Mouse (Mus musculus) kidney, adult 2 months (tissue): ENCODE data around the gene Dus1l. TPM values are rescaled to one million over a fixed set of nuclear protein-coding genes. Genes with fewer than 3 reads are reported as not detected.

Experiments used
- DNase-seq: peaks from one replicate; pipeline ENCODE4 v3.0.0; 2021
- H3K27ac ChIP-seq: fragments of 200-500 bp; 2 replicates; pipeline ENCODE4 v1.5.1; 2012; ENCODE audit warnings: low read depth, low read length, control low read depth, inconsistent platforms; ENCODE audit not compliant: insufficient read depth
- H3K27me3 ChIP-seq: fragments of 200-500 bp; replicated peaks from 2 replicates; pipeline ENCODE4 v1.6.1; 2012; ENCODE audit warnings: mild to moderate bottlenecking, moderate library complexity, low read length, inconsistent platforms; ENCODE audit not compliant: control insufficient read depth, insufficient read depth
- H3K36me3 ChIP-seq: fragments of 200-500 bp; 2 replicates; pipeline ENCODE4 v1.6.1; 2012; ENCODE audit warnings: mild to moderate bottlenecking, moderate library complexity, low read length, inconsistent platforms; ENCODE audit not compliant: control insufficient read depth, insufficient read depth
- H3K4me1 ChIP-seq: fragments of 200-500 bp; 2 replicates; pipeline ENCODE4 v1.6.1; 2011; ENCODE audit warnings: low read length; ENCODE audit not compliant: control insufficient read depth, insufficient read depth
- H3K4me3 ChIP-seq: fragments of 200-500 bp; 2 replicates; pipeline ENCODE4 v1.5.1; 2011; ENCODE audit warnings: mild to moderate bottlenecking, low read depth, low read length, control low read depth; ENCODE audit not compliant: insufficient read depth
- CTCF ChIP-seq: fragments of 200-500 bp; conservative IDR thresholded peaks from 2 replicates; pipeline ENCODE4 v1.5.1; 2011; ENCODE audit warnings: low read depth, mild to moderate bottlenecking, control low read depth, low read length, moderate library complexity, mixed read lengths; ENCODE audit not compliant: insufficient read depth, insufficient read length
- POLR2A ChIP-seq: fragments of 200-500 bp; IDR thresholded peaks from one replicate; pipeline ENCODE4 v1.6.1; 2011; ENCODE audit warnings: low read depth, low read length, control low read depth
- whole genome bisulfite sequencing: fragments of 180-500 bp; shearing (Covaris S2); methylation state at CpG from one replicate; pipeline ENCODE4 v1.1.7; 2018; 5-methylcytosine and 5-hydroxymethylcytosine counted together
- polyA plus RNA-seq: library from polyadenylated mRNA; depleted of rRNA; stranded (reverse); fragments of >200 nt; gene quantifications from 2 replicates; pipeline ENCODE4 v1.2.3, GENCODE M21; 2012; rRNA removed

Gene Dus1l
- polyA plus RNA-seq, 1 experiment = 42.3 TPM

- TF ChIP-seq POLR2A (no peak), CTCF (no peak)
- no peak for DNase-seq
Measured at GRCm38 (mm10) chr11:120751606-120752005, 44.6 kb downstream of the Dus1l start.

GRCm38 (mm10) chr11:120749430-120749829 lies 46.8 kb downstream of the Dus1l start:
- Histone ChIP-seq H3K27me3 (no peaks in the 10 kb centered on the region), H3K4me1 (0 out of 2 replicates have a peak, but pooled peaks cover 4% of the 10 kb centered on the region), H3K27ac (no peak overlapping the region), H3K4me3 (no peak overlapping the region), H3K36me3 (no peaks in the 10 kb centered on the region)
- DNase-seq = peak; percentile 57
- WGBS = 68% methylated on average over 8 of the region's 8 CpGs
- no peak for TF ChIP-seq POLR2A
- TF ChIP-seq CTCF = peak; percentile 73

More at GRCm38 (mm10) chr11:120751606-120752005, 44.6 kb downstream of the Dus1l start:
- no peak overlapping the region for H3K4me3 ChIP-seq
- no peaks in the 10 kb centered on the region for H3K27me3 ChIP-seq
- H3K27ac ChIP-seq = no peak overlapping the region
- 69% methylated on average over 4 of the region's 4 CpGs for WGBS
- H3K36me3 ChIP-seq = no peaks in the 10 kb centered on the region
- 0 out of 2 replicates have a peak, but pooled peaks cover 4% of the 10 kb centered on the region for H3K4me1 ChIP-seq

- H3K27me3 ChIP-seq = no peaks in the 10 kb centered on the region
- H3K27ac ChIP-seq = peak overlapping the region; percentile 75
- no peaks in the 10 kb centered on the region for H3K36me3 ChIP-seq
- no peak overlapping the region for H3K4me3 ChIP-seq
- WGBS = 61% methylated on average over 4 of the region's 4 CpGs
- 0 out of 2 replicates have a peak, but pooled peaks cover 4% of the 10 kb centered on the region for H3K4me1 ChIP-seq
- DNase-seq = peak; percentile 38
- no peak for TF ChIP-seq POLR2A
- no peak for TF ChIP-seq CTCF
Measured at GRCm38 (mm10) chr11:120747974-120748373, 48.2 kb downstream of the Dus1l start.

- WGBS = 74% methylated on average over 7 of the region's 7 CpGs
- Histone ChIP-seq H3K36me3 (no peaks in the 10 kb centered on the region), H3K4me3 (no peak overlapping the region), H3K27ac (no peak overlapping the region), H3K27me3 (no peaks in the 10 kb centered on the region), H3K4me1 (0 out of 2 replicates have a peak, but pooled peaks cover 4% of the 10 kb centered on the region)
- TF ChIP-seq POLR2A (no peak), CTCF (no peak)
- no peak for DNase-seq
Measured at GRCm38 (mm10) chr11:120744121-120744701, 52.0 kb downstream of the Dus1l start.

- H3K4me1 ChIP-seq = no peaks in the 10 kb centered on the region
- TF ChIP-seq CTCF (no peak), POLR2A (no peak)
- WGBS = 91% methylated on average over 5 of the region's 5 CpGs
- H3K4me3 ChIP-seq = no peak overlapping the region
- H3K27me3 ChIP-seq = no peaks in the 10 kb centered on the region
- H3K27ac ChIP-seq = no peak overlapping the region
- H3K36me3 ChIP-seq = no peaks in the 10 kb centered on the region
- DNase-seq = no peak
Measured at GRCm38 (mm10) chr11:120740981-120741380, 55.2 kb downstream of the Dus1l start.

Other genes with a start within 250 kb of the Dus1l start
- 129 and 131 TPM in 2 replicates for gene Mcrip1, start 246.7 kb downstream of the Dus1l start, polyA plus RNA-seq
- gene Ppp1r27, start 245.3 kb downstream of the Dus1l start, polyA plus RNA-seq = 9.5 TPM in 1 of 2 replicates, not detected in the other
- 323 and 342 TPM in 2 replicates for gene P4hb, start 223.2 kb downstream of the Dus1l start, polyA plus RNA-seq
- gene Arhgdia, start 214.8 kb downstream of the Dus1l start, polyA plus RNA-seq = 543 and 613 TPM in 2 replicates
- 18.8 and 29.0 TPM in 2 replicates for gene Alyref, start 198.0 kb downstream of the Dus1l start, polyA plus RNA-seq
- 137 and 143 TPM in 2 replicates for gene Anapc11, start 198.0 kb downstream of the Dus1l start, polyA plus RNA-seq
- 7.7 and 12.9 TPM in 2 replicates for gene Npb, start 187.9 kb downstream of the Dus1l start, polyA plus RNA-seq
- gene Pcyt2, start 178.5 kb downstream of the Dus1l start, polyA plus RNA-seq = 432 and 566 TPM in 2 replicates
- gene Sirt7, start 171.2 kb downstream of the Dus1l start, polyA plus RNA-seq = 72.2 and 76.8 TPM in 2 replicates
- gene Mafg, start 162.8 kb downstream of the Dus1l start, polyA plus RNA-seq = 62.2 and 66.1 TPM in 2 replicates
- gene Pycr1, start 152.6 kb downstream of the Dus1l start, polyA plus RNA-seq = 1.0 and 1.5 TPM in 2 replicates
- gene Myadml2, start 148.2 kb downstream of the Dus1l start, polyA plus RNA-seq = 0.27 and 1.0 TPM in 2 replicates
- gene Notum, start 135.2 kb downstream of the Dus1l start, polyA plus RNA-seq = 25.5 and 26.1 TPM in 2 replicates
- 105 and 106 TPM in 2 replicates for gene Aspscr1, start 123.4 kb downstream of the Dus1l start, polyA plus RNA-seq
- gene Cenpx, start 82.7 kb downstream of the Dus1l start, polyA plus RNA-seq = 157 and 166 TPM in 2 replicates
- gene Lrrc45, start 82.5 kb downstream of the Dus1l start, polyA plus RNA-seq = 17.5 and 19.5 TPM in 2 replicates
- 14.5 and 17.0 TPM in 2 replicates for gene Rac3, start 74.9 kb downstream of the Dus1l start, polyA plus RNA-seq
- 910 and 990 TPM in 2 replicates for gene Dcxr, start 69.1 kb downstream of the Dus1l start, polyA plus RNA-seq
- gene Cbr2, start 64.3 kb downstream of the Dus1l start, polyA plus RNA-seq = 31.3 and 45.3 TPM in 2 replicates
- 0.53 and 0.55 TPM in 2 replicates for gene Hmga1b, start 33.6 kb downstream of the Dus1l start, polyA plus RNA-seq
- gene Rfng, start 12.2 kb downstream of the Dus1l start, polyA plus RNA-seq = 69.0 and 80.5 TPM in 2 replicates
- gene Gps1, start 12.1 kb downstream of the Dus1l start, polyA plus RNA-seq = 173 and 175 TPM in 2 replicates
- 936 and 1,244 TPM in 2 replicates for gene Fasn, start 28.1 kb upstream of the Dus1l start, polyA plus RNA-seq
- 2.9 and 3.5 TPM in 2 replicates for gene Ccdc57, start 136.5 kb upstream of the Dus1l start, polyA plus RNA-seq
- gene Slc16a3, start 152.1 kb upstream of the Dus1l start, polyA plus RNA-seq = 2.0 and 2.9 TPM in 2 replicates
- gene Csnk1d, start 194.9 kb upstream of the Dus1l start, polyA plus RNA-seq = 63.3 and 71.0 TPM in 2 replicates
- gene Cd7, start 243.0 kb upstream of the Dus1l start, polyA plus RNA-seq = 1.2 and 3.0 TPM in 2 replicates